Mouse (Mus musculus) small intestine, adult 2 months (tissue): ENCODE measurements at regions not wholly inside any gene's neighbourhood (a gene's known extent, or its start where the extent isn't known, plus 50 kb on each side); places are given as distances from the start of the nearest gene placed in this dataset.

Experiments used
- CTCF ChIP-seq: fragments of 200-500 bp; IDR thresholded peaks from 2 replicates; pipeline ENCODE4 v1.5.1; 2012; ENCODE audit warnings: low read depth, mild to moderate bottlenecking, control low read depth, inconsistent platforms, low read length, moderate library complexity, mixed read lengths; ENCODE audit not compliant: insufficient replicate concordance, insufficient read length; ENCODE audit errors: extremely low read depth
- POLR2A ChIP-seq: fragments of 200-500 bp; IDR thresholded peaks from 2 replicates; pipeline ENCODE4 v1.6.1; 2012; ENCODE audit warnings: low read depth, mild to moderate bottlenecking, control low read depth, inconsistent platforms, low read length, moderate library complexity

DNA sequence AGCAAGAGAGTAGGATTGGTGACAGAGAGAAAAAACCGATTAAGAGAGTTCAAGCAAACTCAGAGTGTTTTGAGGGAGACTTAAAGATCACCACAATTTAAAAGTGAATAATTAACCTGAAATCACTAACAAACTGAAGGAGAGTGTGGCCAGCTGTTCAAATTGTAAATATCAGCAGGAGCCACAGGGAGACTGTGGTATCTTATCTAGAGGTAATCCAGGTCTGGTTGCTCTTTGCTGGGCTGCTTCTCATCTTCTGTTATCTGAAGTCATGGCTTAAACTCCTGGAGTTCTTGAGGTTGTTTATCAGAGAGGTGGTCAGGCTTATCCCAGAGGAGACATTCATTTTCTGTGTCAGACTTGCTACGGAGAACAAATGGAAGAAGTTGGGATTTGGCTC, 106.7 kb upstream of the Nrp1 start:
- TF ChIP-seq POLR2A (no peak), CTCF (no peak)
